Mouse (Mus musculus): ENCODE data around the gene Abca8b. TPM values are rescaled to one million over a fixed set of nuclear protein-coding genes. Genes with fewer than 3 reads are reported as not detected.

Gene Abca8b
- total RNA-seq, 2 experiments from 2014 or later: 7.2 to 11.8 TPM

GRCm38 (mm10) chr11:109884126-109884525 lies 111.5 kb downstream of the Abca8b start:
- DNase-seq (ENCODE audit: low spot score in 2 of 2): no peak

Other genes starting within 250 kb of the Abca8b start
- not detected for gene 1700012B07Rik, start 167.8 kb downstream of the Abca8b start, total RNA-seq (2021)
- gene Abca8a, start 100.1 kb upstream of the Abca8b start, total RNA-seq (2021): 10 to 100 TPM; 50.5 to 55.2 TPM
- 10 to 100 TPM; 20.4 to 21.1 TPM for gene Abca9, start 172.4 kb upstream of the Abca8b start, total RNA-seq (2021)